Mouse (Mus musculus): ENCODE results near the gene Gldc. TPM values are rescaled to one million over a fixed set of nuclear protein-coding genes. Genes with fewer than 3 reads are reported as not detected.

Gene Gldc
- polyA plus RNA-seq, 1 experiment from 2014 or later, result 1.1 TPM

DNA sequence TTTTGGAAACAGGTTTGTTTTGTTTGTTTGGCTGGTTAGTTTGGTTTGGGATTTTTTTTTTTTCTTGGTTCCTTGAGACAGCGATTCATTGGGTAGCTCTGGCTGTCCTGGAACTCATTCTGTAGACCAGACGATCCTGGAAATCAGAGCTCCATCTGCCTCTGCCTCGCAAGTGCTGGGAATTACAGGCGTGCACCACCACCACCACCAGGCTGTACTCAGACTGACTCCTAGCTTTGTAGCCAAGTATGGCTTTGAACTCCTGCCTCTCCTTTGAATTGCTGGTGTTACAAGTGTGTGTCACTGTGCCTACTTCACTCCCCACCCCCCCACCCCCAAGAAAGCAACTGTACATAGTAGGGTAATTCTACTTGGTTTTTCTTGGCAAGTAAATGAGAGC, 58.0 kb downstream of the Gldc start:
- H3K4me3 ChIP-seq (ENCODE audit: low read length), result no peak overlapping the region
- no peak overlapping the region for H3K9ac ChIP-seq (ENCODE audit: low read length)
- 43% methylated on average over 4 of the region's 4 CpGs for WGBS
- no peaks in the 10 kb centered on the region for H3K36me3 ChIP-seq (ENCODE audit: control insufficient read depth, insufficient read depth)
- no peaks in the 10 kb centered on the region for H3K4me1 ChIP-seq (ENCODE audit: control insufficient read depth, insufficient read depth, low read length)
- ATAC-seq (replicated peaks; ENCODE audit: extremely low read depth, insufficient read depth, low FRiP score), result no peak
- H3K27ac ChIP-seq (ENCODE audit: low read length), result no peak overlapping the region
- no peaks in the 10 kb centered on the region for H3K9me3 ChIP-seq (replicated peaks; ENCODE audit: control insufficient read depth, low read length)
- no peaks in the 10 kb centered on the region for H3K27me3 ChIP-seq (ENCODE audit: control insufficient read depth, insufficient read depth, low read length)
- H3K4me2 ChIP-seq (ENCODE audit: low read depth, low read length), result no peak overlapping the region

- Histone ChIP-seq H3K9me3 (replicated peaks; ENCODE audit: control insufficient read depth, low read length) (no peaks in the 10 kb centered on the region), H3K4me2 (ENCODE audit: low read depth, low read length) (no peak overlapping the region), H3K27ac (ENCODE audit: low read length) (no peak overlapping the region), H3K36me3 (ENCODE audit: control insufficient read depth, insufficient read depth) (no peaks in the 10 kb centered on the region), H3K9ac (ENCODE audit: low read length) (no peak overlapping the region), H3K4me1 (ENCODE audit: control insufficient read depth, insufficient read depth, low read length) (no peaks in the 10 kb centered on the region), H3K27me3 (ENCODE audit: control insufficient read depth, insufficient read depth, low read length) (no peaks in the 10 kb centered on the region), H3K4me3 (ENCODE audit: low read length) (no peak overlapping the region)
- WGBS, result 85% methylated on average over 5 of the region's 5 CpGs
- ATAC-seq (replicated peaks; ENCODE audit: extremely low read depth, insufficient read depth, low FRiP score), result no peak
Observed at GRCm38 (mm10) chr19:30115606-30116005, 59.6 kb downstream of the Gldc start.

DNA sequence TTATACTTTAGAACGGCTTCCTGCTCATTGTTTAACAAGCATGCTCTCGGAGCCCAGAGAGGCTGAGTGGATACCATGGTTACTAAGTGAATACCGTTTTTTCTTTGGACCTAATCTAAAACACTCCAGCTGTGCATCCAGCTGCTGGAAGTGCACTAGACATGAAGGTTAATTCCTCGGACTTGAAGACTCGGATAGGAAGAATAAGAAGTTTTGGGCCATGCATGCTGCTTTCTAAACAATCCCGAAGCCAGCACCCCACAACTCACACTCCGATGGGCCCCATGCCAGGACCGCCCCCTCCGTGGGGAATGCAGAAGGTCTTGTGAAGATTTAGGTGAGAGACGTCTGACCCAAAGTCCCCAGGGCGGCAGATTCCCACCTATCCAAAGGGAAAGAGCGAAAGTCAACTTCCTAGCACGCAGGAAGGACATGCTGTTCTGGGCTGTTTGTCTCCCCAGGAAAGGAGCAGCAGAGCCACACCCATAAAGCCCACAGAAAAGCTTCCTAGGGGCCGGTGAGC, 60.2 kb downstream of the Gldc start:
- 0 out of 2 replicates have a peak overlapping the region, but pooled peaks have one; percentile 10 for H3K4me2 ChIP-seq (ENCODE audit: low read depth, low read length)
- H3K36me3 ChIP-seq (ENCODE audit: control insufficient read depth, insufficient read depth), result no peaks in the 10 kb centered on the region
- no peak; the same call in 1 of the 2 replicates for ATAC-seq (replicated peaks; ENCODE audit: extremely low read depth, insufficient read depth, low FRiP score)
- no peaks in the 10 kb centered on the region for H3K9me3 ChIP-seq (replicated peaks; ENCODE audit: control insufficient read depth, low read length)
- H3K27ac ChIP-seq (ENCODE audit: low read length), result no peak overlapping the region
- H3K9ac ChIP-seq (ENCODE audit: low read length), result no peak overlapping the region
- no peaks in the 10 kb centered on the region for H3K4me1 ChIP-seq (ENCODE audit: control insufficient read depth, insufficient read depth, low read length)
- H3K27me3 ChIP-seq (ENCODE audit: control insufficient read depth, insufficient read depth, low read length), result no peaks in the 10 kb centered on the region
- whole genome bisulfite sequencing, result 55% methylated on average over 14 of the region's 14 CpGs
- H3K4me3 ChIP-seq (ENCODE audit: low read length), result no peak overlapping the region

- Histone ChIP-seq H3K4me2 (ENCODE audit: low read depth, low read length) (no peak overlapping the region), H3K27ac (ENCODE audit: low read length) (no peak overlapping the region), H3K4me3 (ENCODE audit: low read length) (no peak overlapping the region), H3K4me1 (ENCODE audit: control insufficient read depth, insufficient read depth, low read length) (no peaks in the 10 kb centered on the region), H3K36me3 (ENCODE audit: control insufficient read depth, insufficient read depth) (no peaks in the 10 kb centered on the region), H3K9ac (ENCODE audit: low read length) (no peak overlapping the region), H3K27me3 (ENCODE audit: control insufficient read depth, insufficient read depth, low read length) (no peaks in the 10 kb centered on the region), H3K9me3 (replicated peaks; ENCODE audit: control insufficient read depth, low read length) (no peaks in the 10 kb centered on the region)
- 86% methylated on average over 16 of the region's 16 CpGs for WGBS
- no peak for ATAC-seq (replicated peaks; ENCODE audit: extremely low read depth, insufficient read depth, low FRiP score)
Observed at GRCm38 (mm10) chr19:30112961-30113688, 62.1 kb downstream of the Gldc start.

DNA sequence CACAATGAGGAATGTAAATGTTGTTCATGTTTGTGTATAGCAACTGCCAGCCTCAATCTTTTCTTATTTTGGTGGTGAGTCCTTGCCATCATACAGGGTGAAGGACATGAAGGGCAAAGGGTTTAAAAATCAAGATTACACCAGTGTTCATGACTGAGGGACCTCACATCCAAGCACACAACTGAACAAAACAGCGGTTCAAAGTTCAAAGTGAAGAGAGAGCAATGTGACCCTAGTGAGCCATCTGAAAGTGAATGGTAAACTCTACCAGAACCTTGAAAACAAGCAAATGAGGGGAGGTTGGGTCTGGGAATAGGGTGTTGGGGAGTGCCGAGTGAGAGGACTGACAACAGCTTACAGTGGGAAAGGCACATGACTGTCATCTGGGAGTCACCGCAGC, 63.8 kb downstream of the Gldc start:
- H3K9ac ChIP-seq (ENCODE audit: low read length), result no peak overlapping the region
- no peaks in the 10 kb centered on the region for H3K4me1 ChIP-seq (ENCODE audit: control insufficient read depth, insufficient read depth, low read length)
- H3K4me3 ChIP-seq (ENCODE audit: low read length), result no peak overlapping the region
- no peaks in the 10 kb centered on the region for H3K27me3 ChIP-seq (ENCODE audit: control insufficient read depth, insufficient read depth, low read length)
- H3K9me3 ChIP-seq (replicated peaks; ENCODE audit: control insufficient read depth, low read length), result no peaks in the 10 kb centered on the region
- WGBS, result 88% methylated on average over 3 of the region's 3 CpGs
- no peak overlapping the region for H3K27ac ChIP-seq (ENCODE audit: low read length)
- no peak overlapping the region for H3K4me2 ChIP-seq (ENCODE audit: low read depth, low read length)
- ATAC-seq (replicated peaks; ENCODE audit: extremely low read depth, insufficient read depth, low FRiP score), result no peak
- H3K36me3 ChIP-seq (ENCODE audit: control insufficient read depth, insufficient read depth), result no peaks in the 10 kb centered on the region

- Histone ChIP-seq H3K36me3 (ENCODE audit: control insufficient read depth, insufficient read depth) (no peaks in the 10 kb centered on the region), H3K4me3 (ENCODE audit: low read length) (no peak overlapping the region), H3K9ac (ENCODE audit: low read length) (no peak overlapping the region), H3K9me3 (replicated peaks; ENCODE audit: control insufficient read depth, low read length) (no peaks in the 10 kb centered on the region), H3K27me3 (ENCODE audit: control insufficient read depth, insufficient read depth, low read length) (no peaks in the 10 kb centered on the region), H3K27ac (ENCODE audit: low read length) (no peak overlapping the region), H3K4me1 (ENCODE audit: control insufficient read depth, insufficient read depth, low read length) (no peaks in the 10 kb centered on the region), H3K4me2 (ENCODE audit: low read depth, low read length) (no peak overlapping the region)
- WGBS, result 81% methylated on average over 6 of the region's 6 CpGs
- ATAC-seq (replicated peaks; ENCODE audit: extremely low read depth, insufficient read depth, low FRiP score), result no peak
Observed at GRCm38 (mm10) chr19:30109122-30109521, 66.1 kb downstream of the Gldc start.

DNA sequence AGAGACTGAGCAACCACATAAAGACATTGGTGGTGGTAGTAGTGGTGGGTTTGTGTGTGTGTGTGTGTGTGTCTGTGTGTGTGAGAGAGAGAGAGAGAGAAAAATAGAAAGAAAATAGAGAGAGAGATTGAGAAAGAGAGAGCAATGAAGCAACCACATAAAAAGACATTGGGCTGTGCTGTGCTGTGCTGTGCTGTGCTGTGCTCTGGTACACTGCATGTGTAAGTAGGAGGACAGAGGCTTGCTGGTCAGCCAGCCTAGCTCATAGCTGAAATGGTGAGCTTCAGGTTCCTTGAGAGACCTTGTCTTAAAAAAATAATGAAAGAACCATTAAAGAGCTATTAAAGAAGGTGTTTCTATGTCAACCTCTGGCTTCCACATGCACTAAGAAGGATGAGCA, 66.6 kb downstream of the Gldc start:
- no peak overlapping the region for H3K9ac ChIP-seq (ENCODE audit: low read length)
- ATAC-seq (replicated peaks; ENCODE audit: extremely low read depth, insufficient read depth, low FRiP score), result no peak
- H3K27me3 ChIP-seq (ENCODE audit: control insufficient read depth, insufficient read depth, low read length), result no peaks in the 10 kb centered on the region
- no peaks in the 10 kb centered on the region for H3K36me3 ChIP-seq (ENCODE audit: control insufficient read depth, insufficient read depth)
- no peak overlapping the region for H3K4me2 ChIP-seq (ENCODE audit: low read depth, low read length)
- no peaks in the 10 kb centered on the region for H3K4me1 ChIP-seq (ENCODE audit: control insufficient read depth, insufficient read depth, low read length)
- no peaks in the 10 kb centered on the region for H3K9me3 ChIP-seq (replicated peaks; ENCODE audit: control insufficient read depth, low read length)
- no peak overlapping the region for H3K4me3 ChIP-seq (ENCODE audit: low read length)
- no peak overlapping the region for H3K27ac ChIP-seq (ENCODE audit: low read length)

DNA sequence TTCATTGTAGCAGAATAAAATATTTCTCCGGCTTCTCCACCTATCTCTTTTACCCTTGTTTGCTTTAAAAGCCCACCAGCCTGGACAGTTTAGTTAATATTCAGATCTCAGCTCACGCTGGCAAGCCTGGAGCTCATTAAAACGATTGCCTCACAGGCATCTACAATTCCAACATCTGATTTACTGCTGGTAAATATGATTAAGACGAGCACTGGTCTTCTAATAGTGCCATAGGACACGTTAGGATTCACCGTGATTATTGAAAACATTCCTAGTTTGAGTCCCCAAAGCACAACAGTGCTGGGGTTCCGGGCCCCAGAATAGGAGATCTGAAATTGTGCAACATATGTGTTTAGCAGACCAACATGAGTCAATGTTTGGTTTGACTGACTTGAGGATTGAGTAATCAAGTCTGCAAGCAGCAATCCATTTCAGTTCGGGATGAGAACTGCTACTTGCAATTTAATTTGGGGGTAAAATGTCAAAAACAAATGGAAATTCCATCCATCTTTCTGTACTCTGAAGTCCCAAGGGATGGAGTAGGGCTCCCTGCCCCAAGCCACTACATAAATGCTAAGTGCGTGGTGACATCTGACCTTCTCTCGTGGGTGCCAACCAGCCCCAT, 67.9 kb downstream of the Gldc start:
- ATAC-seq (replicated peaks; ENCODE audit: extremely low read depth, insufficient read depth, low FRiP score), result no peak
- Histone ChIP-seq H3K36me3 (ENCODE audit: control insufficient read depth, insufficient read depth) (no peaks in the 10 kb centered on the region), H3K9me3 (replicated peaks; ENCODE audit: control insufficient read depth, low read length) (no peaks in the 10 kb centered on the region), H3K4me2 (ENCODE audit: low read depth, low read length) (no peak overlapping the region), H3K4me1 (ENCODE audit: control insufficient read depth, insufficient read depth, low read length) (no peaks in the 10 kb centered on the region), H3K27ac (ENCODE audit: low read length) (no peak overlapping the region), H3K9ac (ENCODE audit: low read length) (no peak overlapping the region), H3K4me3 (ENCODE audit: low read length) (no peak overlapping the region), H3K27me3 (ENCODE audit: control insufficient read depth, insufficient read depth, low read length) (no peaks in the 10 kb centered on the region)
- WGBS, result 82% methylated on average over 10 of the region's 10 CpGs

DNA sequence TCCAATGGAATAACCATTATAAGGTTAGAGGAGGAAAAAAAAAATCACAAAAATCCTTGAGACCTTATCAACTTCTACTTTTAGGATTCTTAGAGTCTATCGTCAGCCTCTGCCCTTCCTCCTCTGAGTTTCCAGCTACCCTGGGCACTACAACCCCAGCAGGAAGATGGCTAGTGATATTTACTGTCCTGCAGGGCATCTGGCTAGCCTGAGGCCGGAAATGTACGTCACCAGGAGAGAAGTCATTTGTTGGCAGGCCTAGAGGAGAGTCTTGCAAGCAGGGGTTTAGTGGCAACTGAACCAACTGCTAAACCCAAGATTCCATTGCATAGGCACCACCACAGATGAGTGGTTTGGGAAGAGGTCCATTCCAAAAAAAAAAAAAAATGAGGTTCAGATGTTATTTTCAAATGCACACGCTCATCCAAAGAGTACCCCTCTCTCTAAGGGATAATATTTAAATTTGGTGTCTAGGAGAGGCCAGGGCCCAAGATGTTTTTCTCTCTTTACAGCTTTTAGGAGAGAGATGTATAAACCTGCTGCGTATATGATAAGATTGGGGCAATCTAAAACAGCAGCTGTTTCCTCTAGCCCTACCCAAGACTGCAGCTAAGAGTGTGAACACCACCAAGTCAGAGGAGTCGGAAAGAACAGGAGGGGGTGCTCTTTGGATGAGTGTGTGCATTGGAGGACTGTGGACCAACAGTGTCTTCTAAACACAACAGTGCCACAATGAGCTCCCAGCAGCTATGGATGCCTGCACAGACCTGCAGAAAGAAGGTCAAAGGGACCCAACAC, 70.0 kb downstream of the Gldc start:
- Histone ChIP-seq H3K4me1 (ENCODE audit: control insufficient read depth, insufficient read depth, low read length) (no peaks in the 10 kb centered on the region), H3K36me3 (ENCODE audit: control insufficient read depth, insufficient read depth) (no peaks in the 10 kb centered on the region), H3K4me2 (ENCODE audit: low read depth, low read length) (no peak overlapping the region), H3K27me3 (ENCODE audit: control insufficient read depth, insufficient read depth, low read length) (no peaks in the 10 kb centered on the region), H3K27ac (ENCODE audit: low read length) (no peak overlapping the region), H3K9ac (ENCODE audit: low read length) (no peak overlapping the region), H3K9me3 (replicated peaks; ENCODE audit: control insufficient read depth, low read length) (no peaks in the 10 kb centered on the region), H3K4me3 (ENCODE audit: low read length) (no peak overlapping the region)
- 70% methylated on average over 6 of the region's 6 CpGs for WGBS
- ATAC-seq (replicated peaks; ENCODE audit: extremely low read depth, insufficient read depth, low FRiP score), result 0 out of 2 replicates have a peak, but pooled peaks have one; percentile 45
